Mouse (Mus musculus) thymus, postnatal 36 days (tissue): ENCODE results near the gene Epb41l4b.

Source experiments
- DNase-seq, 2 experiments: peaks; one replicate each; pipeline ENCODE4 v3.0.0; 2022; ENCODE audit warnings: mixed read lengths in 2 of 2

Gene Epb41l4b

GRCm38 (mm10) chr4:57153068-57153835 is 10.0 kb upstream of the Epb41l4b start:
- no peak for DNase-seq

- no peak for DNase-seq
These were observed 4.9 kb upstream of the Epb41l4b start for GRCm38 (mm10) chr4:57148182-57148581.

GRCm38 (mm10) chr4:57142374-57143025 is 737 bp downstream of the Epb41l4b start:
- DNase-seq: peak; percentile 15 to 37

- peak; percentile 15 to 30 for DNase-seq
These were observed 1.3 kb downstream of the Epb41l4b start for GRCm38 (mm10) chr4:57141908-57142361.

GRCm38 (mm10) chr4:57140992-57141717 is 2.1 kb downstream of the Epb41l4b start:
- DNase-seq: no peak

- no peak for DNase-seq
These were observed 2.9 kb downstream of the Epb41l4b start for GRCm38 (mm10) chr4:57140200-57140799.

GRCm38 (mm10) chr4:57139433-57139832 is 3.8 kb downstream of the Epb41l4b start:
- no peak for DNase-seq

GRCm38 (mm10) chr4:57138093-57138440 is 5.2 kb downstream of the Epb41l4b start:
- no peak for DNase-seq

- DNase-seq: no peak
These were observed 5.7 kb downstream of the Epb41l4b start for GRCm38 (mm10) chr4:57137371-57138092.

GRCm38 (mm10) chr4:57135431-57135830 is 7.8 kb downstream of the Epb41l4b start:
- no peak for DNase-seq

GRCm38 (mm10) chr4:57134554-57134953 is 8.7 kb downstream of the Epb41l4b start:
- DNase-seq: no peak

GRCm38 (mm10) chr4:57131839-57132238 is 11.4 kb downstream of the Epb41l4b start:
- DNase-seq: no peak

GRCm38 (mm10) chr4:57129718-57130515 is 13.3 kb downstream of the Epb41l4b start:
- no peak for DNase-seq

GRCm38 (mm10) chr4:57123003-57123402 is 20.2 kb downstream of the Epb41l4b start:
- no peak for DNase-seq

- DNase-seq: no peak
These were observed 21.1 kb downstream of the Epb41l4b start for GRCm38 (mm10) chr4:57122166-57122565.

GRCm38 (mm10) chr4:57120563-57120962 is 22.7 kb downstream of the Epb41l4b start:
- DNase-seq: no peak

GRCm38 (mm10) chr4:57119976-57120375 is 23.3 kb downstream of the Epb41l4b start:
- no peak for DNase-seq

GRCm38 (mm10) chr4:57118883-57119282 is 24.4 kb downstream of the Epb41l4b start:
- no peak for DNase-seq

GRCm38 (mm10) chr4:57116278-57116677 is 27.0 kb downstream of the Epb41l4b start:
- DNase-seq: no peak

GRCm38 (mm10) chr4:57114617-57115592 is 28.3 kb downstream of the Epb41l4b start:
- no peak for DNase-seq
